Mouse (Mus musculus): ENCODE results near the gene Comt. TPM values are rescaled to one million over a fixed set of nuclear protein-coding genes. Genes with fewer than 3 reads are reported as not detected.

Gene Comt
- polyA plus RNA-seq, 1 experiment: 157 TPM

- 39% methylated on average over 1 of the region's 1 CpGs for WGBS
These were observed 48.2 kb downstream of the Comt start for GRCm38 (mm10) chr16:18378489-18378888.

GRCm38 (mm10) chr16:18377203-18377602 is 49.4 kb downstream of the Comt start:
- 53% methylated on average over 3 of the region's 3 CpGs for WGBS
- no peak for DNase-seq (ENCODE audit: low read depth, low spot score)

More at GRCm38 (mm10) chr16:18378489-18378888, 48.2 kb downstream of the Comt start:
- no peak for DNase-seq (ENCODE audit: low read depth, low spot score)

- WGBS: 44% methylated on average over 7 of the region's 7 CpGs
- DNase-seq (ENCODE audit: low read depth, low spot score): no peak
These were observed 50.2 kb downstream of the Comt start for GRCm38 (mm10) chr16:18376297-18376954.

GRCm38 (mm10) chr16:18373632-18374031 is 53.0 kb downstream of the Comt start:
- DNase-seq (ENCODE audit: low read depth, low spot score): no peak
- WGBS: 86% methylated on average over 4 of the region's 4 CpGs

GRCm38 (mm10) chr16:18370197-18370596 is 56.5 kb downstream of the Comt start:
- no peak for DNase-seq (ENCODE audit: low read depth, low spot score)
- WGBS: 94% methylated on average over 3 of the region's 3 CpGs

- DNase-seq (ENCODE audit: low read depth, low spot score): no peak
- WGBS: 85% methylated on average over 4 of the region's 4 CpGs
These were observed 59.8 kb downstream of the Comt start for GRCm38 (mm10) chr16:18366849-18367248.

GRCm38 (mm10) chr16:18362948-18363347 is 63.7 kb downstream of the Comt start:
- WGBS: 82% methylated on average over 8 of the region's 8 CpGs
- no peak for DNase-seq (ENCODE audit: low read depth, low spot score)

GRCm38 (mm10) chr16:18360151-18360805 is 66.4 kb downstream of the Comt start:
- DNase-seq (ENCODE audit: low read depth, low spot score): no peak
- WGBS: 67% methylated on average over 6 of the region's 6 CpGs

GRCm38 (mm10) chr16:18357977-18358376 is 68.7 kb downstream of the Comt start:
- DNase-seq (ENCODE audit: low read depth, low spot score): no peak
- 88% methylated on average over 6 of the region's 6 CpGs for WGBS

GRCm38 (mm10) chr16:18356961-18357360 is 69.7 kb downstream of the Comt start:
- DNase-seq (ENCODE audit: low read depth, low spot score): no peak
- WGBS: 80% methylated on average over 1 of the region's 1 CpGs

Other genes starting within 250 kb of the Comt start
- not detected in 2 replicates for gene Ccdc188, start 209.0 kb downstream of the Comt start, polyA plus RNA-seq (2012; rRNA removed)
- gene Zdhhc8, start 191.7 kb downstream of the Comt start, polyA plus RNA-seq (2012; rRNA removed): 11.5 and 13.0 TPM in 2 replicates
- gene Trmt2a, start 178.2 kb downstream of the Comt start, polyA plus RNA-seq (2012; rRNA removed): 60.4 and 60.7 TPM in 2 replicates
- 51.4 and 55.8 TPM in 2 replicates for gene Ranbp1, start 178.1 kb downstream of the Comt start, polyA plus RNA-seq (2012; rRNA removed)
- not detected in 2 replicates for gene Gm49776, start 168.5 kb downstream of the Comt start, polyA plus RNA-seq (2012; rRNA removed)
- gene Dgcr8, start 137.6 kb downstream of the Comt start, polyA plus RNA-seq (2012; rRNA removed): 14.1 and 18.7 TPM in 2 replicates
- 75.6 and 80.1 TPM in 2 replicates for gene Tango2, start 78.7 kb downstream of the Comt start, polyA plus RNA-seq (2012; rRNA removed)
- gene Arvcf, start 78.7 kb downstream of the Comt start, polyA plus RNA-seq (2012; rRNA removed): 11.4 and 11.6 TPM in 2 replicates
- gene Txnrd2, start 468 bp downstream of the Comt start, polyA plus RNA-seq (2012; rRNA removed): 18.0 and 19.3 TPM in 2 replicates
- 9.9 and 13.1 TPM in 2 replicates for gene Gnb1l, start 71.9 kb upstream of the Comt start, polyA plus RNA-seq (2012; rRNA removed)
- 5.0 and 7.9 TPM in 2 replicates for gene Rtl10, start 72.0 kb upstream of the Comt start, polyA plus RNA-seq (2012; rRNA removed)
- gene Tbx1, start 163.8 kb upstream of the Comt start, polyA plus RNA-seq (2012; rRNA removed): 0.99 and 1.2 TPM in 2 replicates
- 102 and 145 TPM in 2 replicates for gene Gp1bb, start 195.6 kb upstream of the Comt start, polyA plus RNA-seq (2012; rRNA removed)
- gene Gm49601, start 199.6 kb upstream of the Comt start, polyA plus RNA-seq (2012; rRNA removed): 90.7 and 174 TPM in 2 replicates
- gene Sept5, start 203.1 kb upstream of the Comt start, polyA plus RNA-seq (2012; rRNA removed): 373 and 445 TPM in 2 replicates